Mouse (Mus musculus) heart, embryonic 16.5 days (tissue): ENCODE data around the gene Ddt. TPM values are rescaled to one million over a fixed set of nuclear protein-coding genes. Genes with fewer than 3 reads are reported as not detected.

Experiments
- ATAC-seq: fragments of 200-750 bp; cut with Nextera tagmentation; replicated peaks from 2 replicates; pipeline ENCODE4 v1.8.0; 2017; ENCODE audit warnings: moderate number of reproducible peaks; ENCODE audit not compliant: insufficient read depth, low FRiP score; ENCODE audit errors: extremely low read depth
- H3K27ac ChIP-seq: fragments of 300-500 bp; sonication (generic); 2 replicates; pipeline ENCODE4 v1.5.1; 2014; ENCODE audit warnings: mild to moderate bottlenecking, low read length, control low read depth, moderate library complexity
- H3K27me3 ChIP-seq: fragments of 300-500 bp; sonication (generic); 2 replicates; pipeline ENCODE4 v1.6.1; 2014; ENCODE audit warnings: low read length, mixed read lengths; ENCODE audit not compliant: control insufficient read depth, insufficient read depth
- H3K36me3 ChIP-seq: fragments of 300-500 bp; sonication (generic); 2 replicates; pipeline ENCODE4 v1.6.1; 2014; ENCODE audit not compliant: control insufficient read depth, insufficient read depth
- H3K4me1 ChIP-seq: fragments of 300-500 bp; sonication (generic); 2 replicates; pipeline ENCODE4 v1.6.1; 2014; ENCODE audit warnings: low read length, mixed read lengths; ENCODE audit not compliant: control insufficient read depth, insufficient read depth
- H3K4me2 ChIP-seq: fragments of 300-500 bp; sonication (generic); 2 replicates; pipeline ENCODE4 v1.6.1; 2014; ENCODE audit warnings: low read depth, mild to moderate bottlenecking, control low read depth, low read length
- H3K4me3 ChIP-seq: fragments of 300-500 bp; sonication (generic); 2 replicates; pipeline ENCODE4 v1.5.1; 2014; ENCODE audit warnings: mild to moderate bottlenecking, control low read depth, low read length
- H3K9ac ChIP-seq: fragments of 300-500 bp; sonication (generic); 2 replicates; pipeline ENCODE4 v1.6.1; 2014; ENCODE audit warnings: low read length, control low read depth
- H3K9me3 ChIP-seq: fragments of 300-500 bp; sonication (generic); replicated peaks from 2 replicates; pipeline ENCODE4 v1.6.1; 2016; ENCODE audit warnings: low read length; ENCODE audit not compliant: control insufficient read depth
- WGBS: fragments of 180-500 bp; shearing (Covaris S2); extraction: QIAGEN DNeasy Blood & Tissue Kit; methylation state at CpG from one replicate; pipeline ENCODE4 v1.1.7; 2014; 5-methylcytosine and 5-hydroxymethylcytosine counted together
- polyA plus RNA-seq: library from polyadenylated mRNA; unstranded; fragments of >200 nt; fragmentation: Nextera tagmentation; extraction: Ambion mirVana; gene quantifications from 2 replicates; pipeline ENCODE4 v1.2.1, GENCODE M21; 2015

Ddt gene
- polyA plus RNA-seq = 40.8 and 42.8 TPM in 2 replicates

DNA sequence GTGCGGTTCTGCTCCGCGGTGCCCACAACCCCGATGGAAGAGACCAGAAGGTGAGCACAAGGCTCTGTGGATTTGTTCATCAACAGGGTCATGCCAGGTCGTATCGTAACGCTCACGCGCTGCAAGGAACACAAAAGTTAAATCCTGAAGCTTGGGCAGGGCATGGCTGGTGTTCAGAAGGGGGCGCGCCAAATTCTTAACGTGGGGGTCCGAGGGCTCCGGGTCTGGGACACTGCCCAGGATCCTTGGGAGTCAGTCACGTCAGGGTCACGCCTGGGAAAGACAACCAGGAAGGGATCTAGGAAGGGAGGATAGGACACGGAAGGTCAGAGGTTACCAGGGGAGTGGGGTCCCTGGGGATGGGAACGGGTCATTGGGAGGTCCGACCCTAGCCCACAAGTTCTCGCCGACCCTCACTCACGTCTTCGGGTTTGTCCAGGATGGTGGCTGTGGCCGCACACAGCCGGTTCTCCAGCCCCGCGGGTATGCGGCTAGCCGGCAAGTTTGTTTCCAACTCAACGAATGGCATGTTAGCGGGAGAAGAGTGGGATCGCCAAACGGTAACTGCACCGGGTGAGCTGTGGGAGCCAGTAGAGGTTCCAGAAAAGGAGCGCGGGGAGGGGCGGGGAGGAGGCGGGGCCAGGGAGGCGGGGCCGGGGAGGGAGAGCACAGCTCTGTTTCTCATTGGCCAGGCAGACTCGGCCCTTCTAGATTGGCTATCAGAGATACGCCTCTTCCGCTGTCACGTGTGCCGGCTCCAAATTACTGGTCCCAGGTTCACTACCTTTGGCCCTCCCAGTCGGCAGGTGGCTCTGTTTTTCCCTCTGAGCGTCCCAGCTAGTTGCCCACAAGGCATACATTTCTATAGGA, at the start of gene Ddt:
Gene Ddt (minus strand): TSS at position 620 of the 870 bp plus-strand sequence.
- Histone ChIP-seq H3K9ac (peak within 1 kb of the TSS; percentile 82), H3K4me2 (peak within 1 kb of the TSS; percentile 99), H3K27me3 (no peaks in the 10 kb centered on the region), H3K9me3 (no peaks in the 10 kb centered on the region), H3K36me3 (no peaks in the 10 kb centered on the region), H3K27ac (peak within 1 kb of the TSS; percentile 37; the same call in 1 of the 2 replicates), H3K4me1 (peaks cover 5% of the 10 kb centered on the region; the same call in 1 of the 2 replicates), H3K4me3 (peak within 1 kb of the TSS; percentile 84)
- ATAC-seq = peak; percentile 93
- WGBS = under 1% methylated on average over 47 of the region's 47 CpGs

DNA sequence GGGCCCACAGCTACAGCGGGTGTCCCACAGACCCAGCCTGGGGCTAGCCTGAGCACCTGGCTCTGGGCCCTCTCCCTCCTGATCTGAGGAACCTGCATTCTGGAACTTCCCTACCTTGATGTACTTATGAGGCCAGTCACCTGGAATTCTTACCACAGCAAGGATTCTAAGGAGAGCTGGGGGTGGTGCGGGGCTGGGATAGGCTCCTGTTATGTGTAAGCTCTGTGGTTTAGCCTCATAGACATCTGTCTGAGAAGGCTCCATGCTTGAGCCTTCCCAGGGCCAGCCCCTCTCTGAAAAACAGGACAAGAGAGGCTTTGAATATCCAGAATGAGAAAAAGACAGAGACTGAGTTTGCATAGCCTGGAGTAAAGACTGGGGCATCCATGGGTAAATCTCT, 49.2 kb upstream of the Ddt start, which contains the start of gene Gstt4:
Gene Gstt4 (minus strand): TSS at position 101 of the 400 bp plus-strand sequence.
- 92% methylated on average over 2 of the region's 2 CpGs for WGBS
- H3K36me3 ChIP-seq = no peaks in the 10 kb centered on the region
- peaks cover 4% of the 10 kb centered on the region; the same call in 1 of the 2 replicates for H3K9me3 ChIP-seq

DNA sequence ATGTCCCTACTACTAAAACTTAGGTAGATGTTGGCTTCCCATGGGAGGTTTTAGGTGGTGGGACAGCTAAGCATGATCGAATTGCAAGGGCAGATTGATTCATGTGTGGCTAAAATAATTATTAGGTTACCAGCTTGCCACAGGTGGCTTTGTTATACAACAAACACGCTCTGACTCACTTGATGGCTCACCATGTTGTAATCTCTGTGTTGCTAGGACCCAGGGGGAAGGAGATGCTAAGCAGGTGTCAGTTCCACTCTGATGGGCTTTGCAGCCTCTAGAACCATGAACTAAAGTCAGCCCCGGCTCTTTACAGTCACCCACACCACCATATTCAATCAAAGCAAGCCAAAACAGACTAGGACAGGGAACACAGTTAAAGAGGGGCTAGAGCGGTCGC, 46.7 kb upstream of the Ddt start:
- WGBS = 79% methylated on average over 5 of the region's 5 CpGs
- Histone ChIP-seq H3K4me3 (no peak overlapping the region), H3K36me3 (no peaks in the 10 kb centered on the region), H3K27ac (no peak overlapping the region), H3K4me2 (no peak overlapping the region), H3K4me1 (no peaks in the 10 kb centered on the region), H3K27me3 (no peaks in the 10 kb centered on the region), H3K9me3 (peaks cover 4% of the 10 kb centered on the region; the same call in 1 of the 2 replicates), H3K9ac (no peak overlapping the region)
- ATAC-seq = no peak

More for the DNA sequence above, 49.2 kb upstream of the Ddt start, which contains the start of gene Gstt4:
- Histone ChIP-seq H3K27ac (no peak within 1 kb of the TSS), H3K9ac (no peak within 1 kb of the TSS), H3K27me3 (no peaks in the 10 kb centered on the region), H3K4me3 (no peak within 1 kb of the TSS), H3K4me1 (peaks cover 2% of the 10 kb centered on the region), H3K4me2 (no peak within 1 kb of the TSS)
- ATAC-seq = no peak

DNA sequence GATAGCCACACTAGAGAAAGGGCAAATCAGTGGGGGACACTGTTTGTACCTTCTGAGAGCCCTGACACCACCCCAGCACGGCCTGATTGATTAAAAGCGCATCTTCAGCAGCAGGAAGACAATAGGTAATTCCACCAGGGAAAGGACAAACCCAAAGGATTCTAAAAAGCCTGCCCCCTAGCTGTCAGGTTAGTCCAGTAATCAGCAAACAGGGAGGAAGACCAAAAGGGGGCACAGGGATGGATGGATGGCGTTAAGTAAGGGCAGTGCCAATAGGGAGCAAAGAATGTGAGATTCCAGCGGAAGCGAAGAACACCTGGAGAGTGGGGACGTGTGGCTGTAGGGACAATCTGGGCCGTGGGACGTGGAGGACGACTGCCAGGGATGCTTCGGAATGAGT, 45.4 kb upstream of the Ddt start:
- no peak overlapping the region for H3K27ac ChIP-seq
- no peaks in the 10 kb centered on the region for H3K36me3 ChIP-seq
- H3K9ac ChIP-seq = no peak overlapping the region
- ATAC-seq = no peak
- no peaks in the 10 kb centered on the region for H3K27me3 ChIP-seq
- H3K4me2 ChIP-seq = no peak overlapping the region
- WGBS = 59% methylated on average over 10 of the region's 10 CpGs
- H3K4me3 ChIP-seq = no peak overlapping the region
- no peaks in the 10 kb centered on the region for H3K4me1 ChIP-seq
- H3K9me3 ChIP-seq = peaks cover 4% of the 10 kb centered on the region; the same call in 1 of the 2 replicates

DNA sequence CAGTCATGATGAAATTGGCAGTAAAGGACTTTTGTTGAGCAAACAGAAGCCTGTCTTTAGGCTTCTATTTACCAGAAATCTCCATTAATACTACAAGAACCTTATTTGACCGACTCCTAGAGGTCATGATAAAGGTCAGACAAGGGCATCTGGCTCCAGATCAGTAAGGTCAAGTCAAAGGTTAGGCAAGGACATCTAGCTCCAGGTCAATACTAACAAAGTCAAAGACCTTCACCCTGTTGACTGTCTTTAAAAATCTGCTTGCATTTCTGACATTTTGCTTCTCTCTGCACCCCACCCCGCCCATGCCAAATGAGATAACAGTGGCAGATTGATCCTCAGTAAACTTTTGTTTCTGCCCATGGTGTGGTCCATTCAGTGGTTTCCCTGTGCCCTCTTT, 31.0 kb upstream of the Ddt start:
- no peak overlapping the region for H3K9ac ChIP-seq
- no peaks in the 10 kb centered on the region for H3K36me3 ChIP-seq
- ATAC-seq = no peak
- no peak overlapping the region for H3K4me3 ChIP-seq
- no peaks in the 10 kb centered on the region; the same call in 1 of the 2 replicates for H3K9me3 ChIP-seq
- no peaks in the 10 kb centered on the region for H3K4me1 ChIP-seq
- WGBS = 52% methylated on average over 2 of the region's 2 CpGs
- no peaks in the 10 kb centered on the region for H3K27me3 ChIP-seq
- no peak overlapping the region for H3K27ac ChIP-seq
- no peak overlapping the region for H3K4me2 ChIP-seq

DNA sequence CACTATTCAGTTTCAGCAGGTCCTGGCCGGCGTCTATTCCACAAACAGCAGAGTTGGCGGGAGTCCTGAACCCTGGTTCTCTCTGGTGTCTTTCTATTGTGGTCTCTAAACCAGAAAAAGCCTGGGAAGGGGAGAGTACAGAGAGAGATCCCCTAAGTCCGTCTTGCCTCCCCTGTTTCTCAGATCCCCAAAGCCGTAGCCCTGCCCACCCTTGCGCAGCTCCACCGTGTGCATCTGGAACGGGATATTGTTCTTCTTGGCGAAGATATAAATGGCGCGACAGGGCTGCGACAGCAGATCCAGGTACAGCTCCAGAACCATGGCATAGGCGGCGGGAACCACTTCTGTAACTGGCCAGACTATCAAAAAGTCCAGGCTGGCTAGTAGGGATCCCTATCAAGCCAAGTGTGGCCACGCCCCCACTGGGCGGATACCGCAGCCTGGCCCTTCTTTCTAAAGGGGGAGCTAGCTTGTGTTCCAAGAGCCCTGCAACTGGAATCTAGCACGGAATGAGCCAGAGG, 25.0 kb upstream of the Ddt start, which contains the start of gene Gstt1:
Gene Gstt1 (minus strand): TSS at position 409 of the 521 bp plus-strand sequence.
- Histone ChIP-seq H3K4me2 (peak within 1 kb of the TSS; percentile 95), H3K4me1 (peaks cover 13% of the 10 kb centered on the region), H3K9me3 (no peaks in the 10 kb centered on the region), H3K9ac (peak within 1 kb of the TSS; percentile 73), H3K27me3 (no peaks in the 10 kb centered on the region), H3K27ac (peak within 1 kb of the TSS; percentile 32; the same call in 1 of the 2 replicates), H3K36me3 (no peaks in the 10 kb centered on the region), H3K4me3 (peak within 1 kb of the TSS; percentile 64)
- WGBS = 2% methylated on average over 18 of the region's 18 CpGs
- peak; percentile 55 for ATAC-seq

DNA sequence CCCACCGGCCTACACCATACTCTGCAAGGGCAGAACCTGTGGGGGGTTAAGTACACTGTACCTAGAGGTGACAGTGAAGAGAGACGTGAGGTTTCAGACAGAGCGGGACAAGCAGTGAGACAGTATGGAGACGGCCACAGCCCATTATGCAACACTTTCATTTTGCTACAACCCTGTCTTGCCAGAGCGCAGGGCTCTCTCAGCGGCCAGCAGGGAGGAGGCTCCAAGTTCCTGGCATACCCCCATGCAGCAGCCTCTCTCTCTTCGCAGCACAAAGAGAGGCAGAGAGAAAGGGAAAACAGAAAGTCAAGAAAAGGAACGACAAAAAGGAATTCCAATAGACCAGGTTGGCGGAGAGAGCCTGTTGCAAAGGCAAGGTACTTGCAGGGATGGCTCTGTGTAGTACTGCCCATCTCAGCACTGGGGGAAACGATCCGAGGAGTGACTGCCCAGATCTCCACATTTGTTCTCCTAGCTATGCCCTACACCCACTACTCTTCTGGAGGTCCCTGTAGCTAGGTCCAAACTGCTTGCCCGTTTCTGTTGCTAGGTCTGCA, 24.5 kb upstream of the Ddt start:
- peak; percentile 46; the same call in 1 of the 2 replicates for ATAC-seq
- Histone ChIP-seq H3K4me3 (peak overlapping the region; percentile 64), H3K27me3 (no peaks in the 10 kb centered on the region), H3K9ac (peak overlapping the region; percentile 73), H3K4me1 (peaks cover 13% of the 10 kb centered on the region), H3K4me2 (peak overlapping the region; percentile 95), H3K36me3 (no peaks in the 10 kb centered on the region), H3K27ac (peak overlapping the region; percentile 32; the same call in 1 of the 2 replicates), H3K9me3 (no peaks in the 10 kb centered on the region)
- WGBS = 0% methylated on average over 12 of the region's 12 CpGs

DNA sequence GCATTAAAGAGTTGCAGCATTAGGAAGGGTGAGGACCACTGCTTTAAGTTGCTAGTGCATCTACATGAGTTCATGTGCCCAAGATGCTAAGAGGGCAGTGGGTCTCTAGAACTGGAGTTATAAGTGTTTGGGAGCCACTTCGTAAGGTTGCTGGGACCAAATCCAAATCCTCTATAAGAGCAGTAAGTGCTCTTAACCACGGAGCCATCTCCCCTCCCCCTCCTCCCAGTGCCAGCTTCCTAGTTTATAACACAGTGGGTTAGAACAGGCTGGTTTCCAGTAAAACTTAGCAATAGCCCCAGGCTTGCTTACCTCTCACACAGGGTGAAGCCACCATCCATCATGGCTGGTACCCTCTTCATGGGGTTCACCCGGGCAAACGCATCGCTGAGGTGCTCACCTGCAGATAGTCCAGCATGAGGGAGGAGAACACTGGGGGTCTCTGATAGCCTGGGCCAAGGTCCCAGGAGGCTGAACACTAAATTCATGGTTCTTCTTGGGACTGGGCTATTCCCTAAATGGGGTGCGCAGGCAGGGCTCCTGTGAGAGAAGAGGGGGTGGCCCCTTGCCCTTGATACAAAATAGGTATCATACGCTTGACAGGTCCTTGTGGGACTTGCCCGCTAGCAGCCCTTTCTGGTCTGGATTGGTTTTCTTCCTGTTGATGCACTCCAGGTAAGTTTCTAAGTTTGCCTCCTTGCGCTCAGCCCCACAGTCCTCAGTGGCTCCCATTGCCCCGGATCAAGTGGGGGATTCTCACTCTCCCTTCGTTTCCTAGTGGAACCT, 23.7 kb upstream of the Ddt start:
- Histone ChIP-seq H3K9ac (peak overlapping the region; percentile 73), H3K27me3 (no peaks in the 10 kb centered on the region), H3K27ac (no peak overlapping the region; the same call in 1 of the 2 replicates), H3K4me1 (peaks cover 13% of the 10 kb centered on the region), H3K36me3 (no peaks in the 10 kb centered on the region), H3K9me3 (no peaks in the 10 kb centered on the region), H3K4me3 (peak overlapping the region; percentile 64), H3K4me2 (peak overlapping the region; percentile 95)
- no peak for ATAC-seq
- WGBS = 29% methylated on average over 11 of the region's 11 CpGs
